Comparison of ENCODE assay signal across 8 mouse cellular contexts in the genomic region with DNA sequence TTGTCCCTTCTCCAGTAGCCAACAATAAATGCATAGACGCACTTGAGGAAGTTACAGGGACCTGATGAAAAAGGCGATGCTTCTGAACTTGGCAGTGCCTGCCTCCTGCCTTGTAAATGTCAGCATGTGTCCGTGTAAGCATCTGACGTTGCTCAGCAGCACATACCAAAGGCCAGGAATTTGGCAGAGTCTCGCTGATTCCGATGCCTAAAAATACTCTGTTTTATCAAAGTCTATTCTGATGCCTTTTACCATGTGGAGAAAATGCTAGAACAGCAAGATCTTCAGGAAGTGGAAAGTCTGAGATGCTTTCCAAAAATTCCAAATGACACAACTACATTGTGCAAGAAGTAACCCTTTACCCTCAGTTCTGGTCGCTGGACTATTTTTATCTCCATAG.
A peak's percentile ranks its signal among the peaks of the same experiment; 100 is the strongest.
DNase-seq lines count a peak whose midpoint lies in the region; ATAC-seq and TF ChIP-seq lines count a peak whose summit lies in the region.

No protein-coding gene starts in this region.

- no peak for ATAC-seq in liver, embryonic 11.5 days (replicated peaks; ENCODE audit: low FRiP score)
- no peak for ATAC-seq in kidney, postnatal 0 days (replicated peaks; ENCODE audit: low FRiP score, low read depth)

- intact Hi-C loops in gastrocnemius, postnatal 14 days (cut with DNase I; ENCODE audit: low total_unique reads) = no loop called here

- H3K9me3 ChIP-seq in liver, embryonic 11.5 days (ENCODE audit: control insufficient read depth, low read length) = no peaks in the 10 kb centered on the region
- H3K9me3 ChIP-seq in kidney, postnatal 0 days (replicated peaks; ENCODE audit: low read length) = no peaks in the 10 kb centered on the region

- H3K27ac ChIP-seq in liver, embryonic 11.5 days (ENCODE audit: low read depth, low read length) = no peak overlapping the region
- no peak overlapping the region for H3K27ac ChIP-seq in kidney, postnatal 0 days

- H3K4me2 ChIP-seq in liver, embryonic 11.5 days = no peak overlapping the region
- H3K4me2 ChIP-seq in kidney, postnatal 0 days (ENCODE audit: low read length) = no peak overlapping the region

- DNase-seq in liver = peak; percentile 8
- no peak for DNase-seq in liver, embryonic 11.5 days (ENCODE audit: low spot score)
- peak; percentile 82 for DNase-seq in brain, adult 2 months (ENCODE audit: low read depth, low spot score)
- DNase-seq in gastrocnemius, postnatal 14 days = peak; percentile 53
- DNase-seq in kidney, postnatal 0 days (ENCODE audit: low spot score) = peak; percentile 80
- peak; percentile 78 for DNase-seq in lung, postnatal 25 days (ENCODE audit: low spot score)
- DNase-seq in natural killer cell, adult 2 months (ENCODE audit: low spot score in 2 of 2) = no peak
- DNase-seq in thymus, postnatal 25 days = no peak

- 66% methylated on average over 7 of the region's 7 CpGs for WGBS in liver, embryonic 11.5 days
- 57% methylated on average over 7 of the region's 7 CpGs for WGBS in kidney, postnatal 0 days

- no peaks in the 10 kb centered on the region for H3K4me1 ChIP-seq in liver, embryonic 11.5 days (replicated peaks; ENCODE audit: control insufficient read depth, insufficient read depth, low read length)
- no peaks in the 10 kb centered on the region; the same call in 1 of the 2 replicates for H3K4me1 ChIP-seq in kidney, postnatal 0 days (replicated peaks; ENCODE audit: insufficient read depth, low read length)

- TF ChIP-seq CTCF in kidney, postnatal 0 days (IDR thresholded peaks at IDR 0.05; ENCODE audit: low read depth) = no peak

- H3K36me3 ChIP-seq in liver, embryonic 11.5 days (ENCODE audit: control insufficient read depth, insufficient read depth, low read length) = no peaks in the 10 kb centered on the region
- no peaks in the 10 kb centered on the region for H3K36me3 ChIP-seq in kidney, postnatal 0 days (ENCODE audit: insufficient read depth, low read length)

- no peaks in the 10 kb centered on the region for H3K27me3 ChIP-seq in liver, embryonic 11.5 days (replicated peaks; ENCODE audit: control insufficient read depth, insufficient read depth, low read length)
- no peaks in the 10 kb centered on the region for H3K27me3 ChIP-seq in kidney, postnatal 0 days (ENCODE audit: insufficient read depth, low read length)

- no peak overlapping the region for H3K9ac ChIP-seq in liver, embryonic 11.5 days (ENCODE audit: low read depth, low read length)
- H3K9ac ChIP-seq in kidney, postnatal 0 days (ENCODE audit: low read depth, low read length) = no peak overlapping the region

- no peak overlapping the region for H3K4me3 ChIP-seq in liver, embryonic 11.5 days (ENCODE audit: low read depth, low read length)
- no peak overlapping the region for H3K4me3 ChIP-seq in kidney, postnatal 0 days (replicated peaks; ENCODE audit: low read depth, low read length)

Comparison
In these comparisons a context has a peak if more than half of its experiments do, and no peak if none do; other contexts are left out.
1. DNase-seq: peak in liver (single experiment), brain, adult 2 months (single experiment), gastrocnemius, postnatal 14 days (single experiment), kidney, postnatal 0 days (single experiment) and lung, postnatal 25 days (single experiment); none in liver, embryonic 11.5 days (single experiment), natural killer cell, adult 2 months (0 of 2) and thymus, postnatal 25 days (single experiment).